Mouse (Mus musculus) telencephalon, adult 2 months (tissue): ENCODE data around the gene Enam.
"Not testable (repeated sequence)": the region's sequence is repeated elsewhere in the genome, so short reads cannot be mapped to it uniquely, and the experiment has no call there.

Experiments used
- DNase-seq: peaks from one replicate; pipeline ENCODE4 v3.0.0-alpha.2; 2011; ENCODE audit warnings: low read depth, low spot score

The Enam gene

GRCm38 (mm10) chr5:88487675-88488074 lies at the start of gene Enam:
Gene Enam (plus strand): TSS chr5:88487975.
- DNase-seq: no peak

GRCm38 (mm10) chr5:88455691-88456090 lies 32.1 kb upstream of the Enam start, which contains the start of gene Ambn:
Gene Ambn (plus strand): TSS chr5:88455991.
- no peak for DNase-seq

- no peak for DNase-seq
Observed at GRCm38 (mm10) chr5:88467471-88467870, 20.3 kb upstream of the Enam start.

GRCm38 (mm10) chr5:88468807-88469704 lies 18.7 kb upstream of the Enam start:
- no peak for DNase-seq

GRCm38 (mm10) chr5:88489004-88489403 lies 1.2 kb downstream of the Enam start:
- no peak for DNase-seq

GRCm38 (mm10) chr5:88491111-88491510 lies 3.3 kb downstream of the Enam start:
- DNase-seq: no peak

GRCm38 (mm10) chr5:88499781-88500180 lies 12.0 kb downstream of the Enam start:
- no peak for DNase-seq

- peak; percentile 11 for DNase-seq
Observed at GRCm38 (mm10) chr5:88508555-88508954, 20.8 kb downstream of the Enam start.

- no peak for DNase-seq
Observed at GRCm38 (mm10) chr5:88508990-88509389, 21.2 kb downstream of the Enam start.

GRCm38 (mm10) chr5:88519232-88519631 lies 31.5 kb downstream of the Enam start:
- peak; percentile 29 for DNase-seq

GRCm38 (mm10) chr5:88527657-88528056 lies 39.9 kb downstream of the Enam start, which contains the start of gene Jchain:
Gene Jchain (minus strand): TSS chr5:88527891.
- DNase-seq: no peak

- no peak for DNase-seq
Observed at GRCm38 (mm10) chr5:88530908-88531307, 43.1 kb downstream of the Enam start.

- DNase-seq: no peak
Observed at GRCm38 (mm10) chr5:88534697-88535096, 46.9 kb downstream of the Enam start.

GRCm38 (mm10) chr5:88540845-88541244 lies 53.1 kb downstream of the Enam start:
- DNase-seq: no peak

- no peak for DNase-seq
Observed at GRCm38 (mm10) chr5:88542651-88543282, 55.0 kb downstream of the Enam start.

- not testable (repeated sequence) for DNase-seq
Observed at GRCm38 (mm10) chr5:88544411-88544810, 56.6 kb downstream of the Enam start.

- no peak for DNase-seq
Observed at GRCm38 (mm10) chr5:88545536-88545935, 57.8 kb downstream of the Enam start.

GRCm38 (mm10) chr5:88553271-88554085 lies 65.7 kb downstream of the Enam start:
- no peak for DNase-seq

GRCm38 (mm10) chr5:88554086-88554886 lies 66.5 kb downstream of the Enam start, which contains the start of gene Utp3:
Gene Utp3 (plus strand): TSS chr5:88554462.
- peak; percentile 99 for DNase-seq
